Mouse (Mus musculus): ENCODE measurements around the gene Tmprss13. TPM values are rescaled to one million over a fixed set of nuclear protein-coding genes. Genes with fewer than 3 reads are reported as not detected.

The Tmprss13 gene
- polyA plus RNA-seq, 1 experiment from 2014 or later: 0.12 TPM

- Histone ChIP-seq H3K4me3 (no peak overlapping the region), H3K9me3 (no peaks in the 10 kb centered on the region), H3K27ac (no peak overlapping the region), H3K36me3 (no peaks in the 10 kb centered on the region), H3K4me1 (replicated peaks) (no peaks in the 10 kb centered on the region), H3K27me3 (ENCODE audit: insufficient read depth, poor library complexity, severe bottlenecking) (no peaks in the 10 kb centered on the region)
- WGBS: 86% methylated on average over 12 of the region's 12 CpGs
- DNase-seq (ENCODE audit: low spot score): no peak
Measured at GRCm38 (mm10) chr9:45306746-45307410, 12.0 kb upstream of the Tmprss13 start.

GRCm38 (mm10) chr9:45308521-45308920 lies 10.4 kb upstream of the Tmprss13 start:
- no peaks in the 10 kb centered on the region for H3K36me3 ChIP-seq
- no peak overlapping the region for H3K4me3 ChIP-seq
- H3K4me1 ChIP-seq (replicated peaks): no peaks in the 10 kb centered on the region
- no peaks in the 10 kb centered on the region for H3K27me3 ChIP-seq (ENCODE audit: insufficient read depth, poor library complexity, severe bottlenecking)
- DNase-seq (ENCODE audit: low spot score): no peak
- H3K27ac ChIP-seq: no peak overlapping the region
- 86% methylated on average over 5 of the region's 5 CpGs for WGBS
- no peaks in the 10 kb centered on the region for H3K9me3 ChIP-seq

GRCm38 (mm10) chr9:45311858-45312257 lies 7.0 kb upstream of the Tmprss13 start:
- WGBS: 83% methylated on average over 6 of the region's 6 CpGs
- no peaks in the 10 kb centered on the region for H3K9me3 ChIP-seq
- no peak for DNase-seq (ENCODE audit: low spot score)
- no peaks in the 10 kb centered on the region for H3K4me1 ChIP-seq (replicated peaks)
- H3K36me3 ChIP-seq: no peaks in the 10 kb centered on the region
- no peak overlapping the region for H3K27ac ChIP-seq
- H3K4me3 ChIP-seq: no peak overlapping the region
- no peaks in the 10 kb centered on the region for H3K27me3 ChIP-seq (ENCODE audit: insufficient read depth, poor library complexity, severe bottlenecking)

GRCm38 (mm10) chr9:45313913-45314312 lies 5.0 kb upstream of the Tmprss13 start:
- H3K36me3 ChIP-seq: no peaks in the 10 kb centered on the region

GRCm38 (mm10) chr9:45317635-45318034 lies 1.3 kb upstream of the Tmprss13 start:
- H3K4me3 ChIP-seq: no peak overlapping the region
- WGBS: 93% methylated on average over 3 of the region's 3 CpGs
- no peaks in the 10 kb centered on the region for H3K9me3 ChIP-seq
- H3K4me1 ChIP-seq (replicated peaks): no peaks in the 10 kb centered on the region
- H3K27ac ChIP-seq: no peak overlapping the region
- DNase-seq (ENCODE audit: low spot score): no peak
- peaks cover 8% of the 10 kb centered on the region for H3K27me3 ChIP-seq (ENCODE audit: insufficient read depth, poor library complexity, severe bottlenecking)
- H3K36me3 ChIP-seq: no peaks in the 10 kb centered on the region

More at GRCm38 (mm10) chr9:45313913-45314312, 5.0 kb upstream of the Tmprss13 start:
- no peak overlapping the region for H3K27ac ChIP-seq
- no peak for DNase-seq (ENCODE audit: low spot score)
- peaks cover 4% of the 10 kb centered on the region for H3K27me3 ChIP-seq (ENCODE audit: insufficient read depth, poor library complexity, severe bottlenecking)
- no peaks in the 10 kb centered on the region for H3K4me1 ChIP-seq (replicated peaks)
- H3K9me3 ChIP-seq: no peaks in the 10 kb centered on the region
- no peak overlapping the region for H3K4me3 ChIP-seq
- 81% methylated on average over 3 of the region's 3 CpGs for WGBS

GRCm38 (mm10) chr9:45321465-45321864 lies 2.6 kb downstream of the Tmprss13 start:
- no peaks in the 10 kb centered on the region for H3K36me3 ChIP-seq
- no peaks in the 10 kb centered on the region for H3K9me3 ChIP-seq
- WGBS: 84% methylated on average over 6 of the region's 6 CpGs
- no peak overlapping the region for H3K27ac ChIP-seq
- H3K27me3 ChIP-seq (ENCODE audit: insufficient read depth, poor library complexity, severe bottlenecking): peaks cover 11% of the 10 kb centered on the region
- DNase-seq (ENCODE audit: low spot score): no peak
- H3K4me3 ChIP-seq: no peak overlapping the region
- H3K4me1 ChIP-seq (replicated peaks): no peaks in the 10 kb centered on the region; the same call in 1 of the 2 replicates

GRCm38 (mm10) chr9:45321946-45322430 lies 3.1 kb downstream of the Tmprss13 start:
- Histone ChIP-seq H3K4me1 (replicated peaks) (no peaks in the 10 kb centered on the region; the same call in 1 of the 2 replicates), H3K27ac (no peak overlapping the region), H3K27me3 (ENCODE audit: insufficient read depth, poor library complexity, severe bottlenecking) (peaks cover 11% of the 10 kb centered on the region), H3K36me3 (no peaks in the 10 kb centered on the region), H3K9me3 (no peaks in the 10 kb centered on the region), H3K4me3 (no peak overlapping the region)
- 90% methylated on average over 4 of the region's 4 CpGs for WGBS
- no peak for DNase-seq (ENCODE audit: low spot score)

GRCm38 (mm10) chr9:45326390-45326789 lies 7.5 kb downstream of the Tmprss13 start:
- 94% methylated on average over 9 of the region's 9 CpGs for WGBS

GRCm38 (mm10) chr9:45328263-45328662 lies 9.4 kb downstream of the Tmprss13 start:
- Histone ChIP-seq H3K4me1 (replicated peaks) (peaks cover 11% of the 10 kb centered on the region; the same call in 1 of the 2 replicates), H3K27ac (no peak overlapping the region), H3K27me3 (ENCODE audit: insufficient read depth, poor library complexity, severe bottlenecking) (0 out of 2 replicates have a peak, but pooled peaks cover under 1% of the 10 kb centered on the region), H3K9me3 (no peaks in the 10 kb centered on the region), H3K36me3 (no peaks in the 10 kb centered on the region), H3K4me3 (no peak overlapping the region)
- 87% methylated on average over 4 of the region's 4 CpGs for WGBS
- no peak for DNase-seq (ENCODE audit: low spot score)

More at GRCm38 (mm10) chr9:45326390-45326789, 7.5 kb downstream of the Tmprss13 start:
- Histone ChIP-seq H3K4me3 (no peak overlapping the region), H3K27ac (no peak overlapping the region), H3K4me1 (replicated peaks) (peaks cover 11% of the 10 kb centered on the region; the same call in 1 of the 2 replicates), H3K36me3 (no peaks in the 10 kb centered on the region), H3K9me3 (no peaks in the 10 kb centered on the region), H3K27me3 (ENCODE audit: insufficient read depth, poor library complexity, severe bottlenecking) (peaks cover 3% of the 10 kb centered on the region; the same call in 1 of the 2 replicates)
- no peak for DNase-seq (ENCODE audit: low spot score)

- Histone ChIP-seq H3K36me3 (no peaks in the 10 kb centered on the region), H3K4me1 (replicated peaks) (peaks cover 11% of the 10 kb centered on the region; the same call in 1 of the 2 replicates), H3K27ac (no peak overlapping the region), H3K9me3 (no peaks in the 10 kb centered on the region), H3K27me3 (ENCODE audit: insufficient read depth, poor library complexity, severe bottlenecking) (no peaks in the 10 kb centered on the region), H3K4me3 (no peak overlapping the region)
- no peak for DNase-seq (ENCODE audit: low spot score)
- 88% methylated on average over 6 of the region's 6 CpGs for WGBS
Measured at GRCm38 (mm10) chr9:45329577-45329976, 10.7 kb downstream of the Tmprss13 start.

GRCm38 (mm10) chr9:45337406-45337805 lies 18.5 kb downstream of the Tmprss13 start:
- Histone ChIP-seq H3K4me1 (replicated peaks) (no peaks in the 10 kb centered on the region), H3K4me3 (no peak overlapping the region), H3K36me3 (no peaks in the 10 kb centered on the region), H3K9me3 (no peaks in the 10 kb centered on the region), H3K27ac (no peak overlapping the region), H3K27me3 (ENCODE audit: insufficient read depth, poor library complexity, severe bottlenecking) (no peaks in the 10 kb centered on the region)
- WGBS: 85% methylated on average over 2 of the region's 2 CpGs
- DNase-seq (ENCODE audit: low spot score): no peak

- no peaks in the 10 kb centered on the region for H3K4me1 ChIP-seq (replicated peaks)
- H3K27me3 ChIP-seq (ENCODE audit: insufficient read depth, poor library complexity, severe bottlenecking): no peaks in the 10 kb centered on the region
- no peaks in the 10 kb centered on the region for H3K36me3 ChIP-seq
- whole genome bisulfite sequencing: 90% methylated on average over 3 of the region's 3 CpGs
- H3K4me3 ChIP-seq: no peak overlapping the region
- no peak overlapping the region for H3K27ac ChIP-seq
- no peak for DNase-seq (ENCODE audit: low spot score)
- H3K9me3 ChIP-seq: no peaks in the 10 kb centered on the region
Measured at GRCm38 (mm10) chr9:45343066-45343465, 24.2 kb downstream of the Tmprss13 start.

GRCm38 (mm10) chr9:45345516-45345915 lies 26.6 kb downstream of the Tmprss13 start:
- H3K4me3 ChIP-seq: no peak overlapping the region
- no peak overlapping the region for H3K27ac ChIP-seq
- H3K36me3 ChIP-seq: no peaks in the 10 kb centered on the region
- peak; percentile 16 for DNase-seq (ENCODE audit: low spot score)
- WGBS: 71% methylated on average over 2 of the region's 2 CpGs
- H3K4me1 ChIP-seq (replicated peaks): 0 out of 2 replicates have a peak, but pooled peaks cover 9% of the 10 kb centered on the region
- H3K27me3 ChIP-seq (ENCODE audit: insufficient read depth, poor library complexity, severe bottlenecking): no peaks in the 10 kb centered on the region
- no peaks in the 10 kb centered on the region for H3K9me3 ChIP-seq
